Mouse (Mus musculus) cortical plate, adult 2 months (tissue): ENCODE measurements around the gene H2afy.

Experiments
- CTCF ChIP-seq: fragments of 200-500 bp; IDR thresholded peaks from 2 replicates; pipeline ENCODE4 v1.5.1; 2011; ENCODE audit warnings: mild to moderate bottlenecking, control low read depth, low read length; ENCODE audit not compliant: insufficient read depth; ENCODE audit errors: extremely low read depth
- POLR2A ChIP-seq: fragments of 200-500 bp; IDR thresholded peaks from 2 replicates; pipeline ENCODE4 v1.6.1; 2011; ENCODE audit warnings: mild to moderate bottlenecking, low read length, control low read depth; ENCODE audit not compliant: insufficient read depth; ENCODE audit errors: extremely low read depth

DNA sequence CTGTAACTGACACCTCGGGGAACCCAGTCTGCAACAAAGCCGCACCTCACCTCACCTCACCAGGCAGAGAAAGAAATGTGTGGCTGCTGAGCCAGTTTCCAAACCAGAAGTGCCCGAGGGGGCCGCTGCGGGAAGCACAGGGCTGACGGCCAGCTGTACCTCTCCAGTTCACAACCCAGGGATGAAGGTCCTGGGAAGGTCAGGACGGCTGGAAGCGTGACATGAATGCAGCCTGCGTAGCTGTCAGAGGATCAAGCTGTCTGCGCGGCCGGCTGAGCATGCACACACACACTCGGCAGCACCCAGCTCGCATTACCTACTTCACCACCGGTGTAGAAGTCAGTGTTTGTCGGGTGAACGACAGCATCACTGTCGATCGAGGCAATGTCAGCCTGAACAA is 48.2 kb downstream of the H2afy start:
- TF ChIP-seq CTCF (no peak), POLR2A (no peak)
